ENCODE assay signal across 22 mouse cellular contexts in genomic region chr10:54060587-54060986, GRCm38 (mm10). TPM values are rescaled to one million over a fixed set of nuclear protein-coding genes. Genes with fewer than 3 reads are reported as not detected.
DNase-seq lines count a peak whose midpoint lies in the region; TF ChIP-seq lines count a peak whose summit lies in the region.
"Had no signal": no experiment of that assay in that cellular context is flagged by ENCODE, and none has a peak within 500 bp of the region (broad histone marks: within the 10 kb centered on the region; RNA-seq: fewer than 3 reads in every experiment).

No protein-coding gene starts in this region.

- intact Hi-C loops in heart, adult 2 months (cut with DNase I) = no loop called here

- no peak overlapping the region for H3K4me3 ChIP-seq in heart, adult 2 months
- no peak overlapping the region for H3K4me3 ChIP-seq in spleen, adult 2 months (ENCODE audit: extremely low read depth, insufficient read depth, insufficient read length)
- no peak overlapping the region for H3K4me3 ChIP-seq in macrophage (ENCODE audit: inconsistent target)
- H3K4me3 ChIP-seq: embryonic facial prominence, embryonic 12.5 days; embryonic facial prominence, embryonic 15.5 days; heart, embryonic 13.5 days had no signal

- H3K27ac ChIP-seq in heart, adult 2 months = peak overlapping the region; percentile 34
- H3K27ac ChIP-seq in spleen, adult 2 months (ENCODE audit: insufficient read depth, low read length) = peak overlapping the region; percentile 5; the same call in 1 of the 2 replicates
- H3K27ac ChIP-seq in macrophage = peak overlapping the region; percentile 21; the same call in 1 of the 2 replicates
- H3K27ac ChIP-seq: embryonic facial prominence, embryonic 12.5 days; embryonic facial prominence, embryonic 15.5 days; hindbrain, embryonic 14.5 days; hindbrain, postnatal 0 days had no signal

- no peaks in the 10 kb centered on the region; the same call in 1 of the 2 replicates for H3K27me3 ChIP-seq in heart, adult 2 months (ENCODE audit: control insufficient read depth, insufficient read depth, low read length)
- no peaks in the 10 kb centered on the region for H3K27me3 ChIP-seq in spleen, adult 2 months (ENCODE audit: control insufficient read depth, insufficient read depth, low read length)
- H3K27me3 ChIP-seq: embryonic facial prominence, embryonic 12.5 days; embryonic facial prominence, embryonic 15.5 days; heart, embryonic 13.5 days; Patski had no signal

- 0 out of 2 replicates have a peak, but pooled peaks cover 2% of the 10 kb centered on the region for H3K79me2 ChIP-seq in heart, adult 2 months (replicated peaks; ENCODE audit: control insufficient read depth, insufficient read depth, low read length)
- peaks cover 79% of the 10 kb centered on the region for H3K79me2 ChIP-seq in macrophage (ENCODE audit: inconsistent target)

- TF ChIP-seq CTCF in heart, adult 2 months (IDR thresholded peaks at IDR 0.05) = no peak
- no peak for TF ChIP-seq CTCF in spleen, adult 2 months (IDR thresholded peaks at IDR 0.05; ENCODE audit: extremely low read depth, insufficient read depth, insufficient read length, insufficient replicate concordance)

- peaks cover 5% of the 10 kb centered on the region for H3K4me1 ChIP-seq in heart, adult 2 months (ENCODE audit: control insufficient read depth, insufficient read depth, low read length)
- H3K4me1 ChIP-seq in spleen, adult 2 months (ENCODE audit: control insufficient read depth, insufficient read depth, insufficient read length) = peaks cover 11% of the 10 kb centered on the region
- H3K4me1 ChIP-seq: embryonic facial prominence, embryonic 12.5 days; embryonic facial prominence, embryonic 15.5 days had no signal

- H3K36me3 ChIP-seq in heart, adult 2 months (ENCODE audit: control insufficient read depth, insufficient read depth, low read length) = peaks cover 12% of the 10 kb centered on the region
- H3K36me3 ChIP-seq in spleen, adult 2 months (ENCODE audit: control insufficient read depth, insufficient read depth, low read length) = peaks cover 8% of the 10 kb centered on the region; the same call in 1 of the 2 replicates
- no peaks in the 10 kb centered on the region; the same call in 1 of the 2 replicates for H3K36me3 ChIP-seq in macrophage (ENCODE audit: inconsistent target)
- H3K36me3 ChIP-seq: embryonic facial prominence, embryonic 12.5 days; embryonic facial prominence, embryonic 15.5 days; G1E had no signal

- H3K9ac ChIP-seq in heart, adult 2 months (ENCODE audit: low read depth, low read length) = no peak overlapping the region
- H3K9ac ChIP-seq: embryonic facial prominence, embryonic 12.5 days; embryonic facial prominence, embryonic 15.5 days; forebrain, postnatal 0 days; hindbrain, embryonic 14.5 days had no signal

- WGBS in heart, adult 2 months = 56% methylated on average over 7 of the region's 7 CpGs
- 59% methylated on average over 7 of the region's 7 CpGs for WGBS in spleen, adult 2 months
- WGBS in macrophage (ENCODE audit: missing documents) = 74% methylated on average over 7 of the region's 7 CpGs

- no peak for TF ChIP-seq POLR2A in heart, adult 2 months (IDR thresholded peaks at IDR 0.05; ENCODE audit: insufficient read depth, low read depth, low read length)
- no peak for TF ChIP-seq POLR2A in spleen, adult 2 months (IDR thresholded peaks at IDR 0.05; ENCODE audit: low read depth, low read length)

- DNase-seq in heart, adult 2 months = no peak
- no peak for DNase-seq in heart, postnatal 4 days
- no peak for DNase-seq in spleen, adult 2 months (ENCODE audit: low read depth in 1 of 2, low spot score in 2 of 2)
- no peak for DNase-seq in spleen, postnatal 14 days (ENCODE audit: low spot score in 2 of 2)
- no peak for DNase-seq in cerebellum, postnatal 14 days
- DNase-seq: adrenal gland, postnatal 10 days; adrenal gland, postnatal 36 days; cerebellum, adult 18-20 months; cerebellum, adult 9-10 months; cerebellum, postnatal 25 days; forebrain, postnatal 0 days; gastrocnemius, postnatal 10 days; gastrocnemius, postnatal 36 days; kidney, adult 18-20 months had no signal

- no peak for TF ChIP-seq EP300 in heart, adult 2 months (IDR thresholded peaks at IDR 0.05; ENCODE audit: insufficient read depth, low read depth, low read length)

RNA-seq across cellular contexts. Expression of gene Man1a, which starts 15.8 kb away (rescaled TPM):
- 10 to 100 TPM; 40.1 to 43.2 TPM for total RNA-seq in heart, adult 2 months (2021)
- polyA plus RNA-seq in heart, adult 2 months (2012; rRNA removed) = 6.9 and 14.6 TPM in 2 replicates
- total RNA-seq in heart, postnatal 4 days (2021) = 10 to 100 TPM; 21.4 to 22.1 TPM
- 35.7 and 54.1 TPM in 2 replicates for polyA plus RNA-seq in spleen, adult 2 months (2012; rRNA removed)
- 100 to 1,000 TPM in 25 of 26 experiments, 10 to 100 TPM in 1; 89.6 to 892 (median 168) TPM for total RNA-seq in macrophage (2018; cell fraction: chromatin; rRNA removed)
- total RNA-seq in macrophage (2018; cell fraction: cytosol; rRNA removed) = 100 to 1,000 TPM in 11 of 26 experiments, 10 to 100 TPM in 15; 39.7 to 175 (median 78.7) TPM
- 100 to 1,000 TPM; 112 to 558 (median 184) TPM for total RNA-seq in macrophage (2018; cell fraction: nucleus; rRNA removed)
- polyA plus RNA-seq in macrophage (2018) = 78.0 to 86.5 TPM (median 79.4 TPM) in 3 replicates
